Mouse (Mus musculus) cerebellum, adult 9-11 months (tissue): ENCODE data around the gene Cd209a.
A peak's percentile ranks its signal among the peaks of the same experiment; 100 is the strongest.
"Not testable (repeated sequence)": the region's sequence is repeated elsewhere in the genome, so short reads cannot be mapped to it uniquely, and the experiment has no call there.

Experiments
- DNase-seq: peaks from one replicate; pipeline ENCODE4 v3.0.0; 2022

The Cd209a gene

DNA sequence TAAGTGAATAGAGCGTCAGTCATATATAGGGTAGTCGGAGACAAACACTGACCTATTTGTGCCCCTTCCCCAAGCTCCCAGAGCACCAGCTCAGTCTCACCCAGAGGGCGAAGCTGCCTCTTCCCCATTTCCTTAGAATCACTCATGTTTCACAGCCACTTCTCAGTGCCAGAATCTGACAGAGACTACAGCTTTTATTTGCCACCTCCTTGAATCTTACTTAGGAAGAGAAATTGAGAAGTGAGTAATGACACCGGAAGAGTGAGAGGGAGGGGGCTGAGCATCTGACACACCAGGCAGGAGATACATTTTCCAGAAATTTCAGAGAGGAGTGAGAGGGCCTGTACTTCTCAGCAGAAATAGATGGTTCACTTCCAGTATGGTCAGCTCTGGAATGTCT is at the start of gene Cd209a:
Gene Cd209a, minus strand, starts transcription at position 224 of the 400 bp plus-strand sequence.
- DNase-seq, result no peak

DNA sequence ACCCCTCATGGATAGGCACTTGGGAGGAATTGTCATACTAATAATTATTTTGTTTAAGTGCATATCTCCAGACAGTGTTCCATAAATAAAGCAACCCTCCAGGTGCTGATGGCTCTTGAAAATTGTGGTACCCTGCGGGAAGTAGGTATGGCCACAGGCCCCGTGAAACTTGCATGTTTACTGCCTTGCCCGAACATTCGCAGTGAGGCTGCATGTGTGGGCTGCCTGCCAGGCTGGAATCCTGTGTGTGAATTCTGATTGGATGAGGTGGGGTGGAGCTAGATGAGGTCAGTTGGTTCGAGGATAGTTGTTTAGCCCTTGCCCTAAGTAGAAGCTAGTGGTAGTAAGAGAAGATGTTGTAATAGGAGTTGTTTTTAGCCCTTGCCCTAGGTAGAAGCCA is 19.9 kb upstream of the Cd209a start:
- DNase-seq, result not testable (repeated sequence)

DNA sequence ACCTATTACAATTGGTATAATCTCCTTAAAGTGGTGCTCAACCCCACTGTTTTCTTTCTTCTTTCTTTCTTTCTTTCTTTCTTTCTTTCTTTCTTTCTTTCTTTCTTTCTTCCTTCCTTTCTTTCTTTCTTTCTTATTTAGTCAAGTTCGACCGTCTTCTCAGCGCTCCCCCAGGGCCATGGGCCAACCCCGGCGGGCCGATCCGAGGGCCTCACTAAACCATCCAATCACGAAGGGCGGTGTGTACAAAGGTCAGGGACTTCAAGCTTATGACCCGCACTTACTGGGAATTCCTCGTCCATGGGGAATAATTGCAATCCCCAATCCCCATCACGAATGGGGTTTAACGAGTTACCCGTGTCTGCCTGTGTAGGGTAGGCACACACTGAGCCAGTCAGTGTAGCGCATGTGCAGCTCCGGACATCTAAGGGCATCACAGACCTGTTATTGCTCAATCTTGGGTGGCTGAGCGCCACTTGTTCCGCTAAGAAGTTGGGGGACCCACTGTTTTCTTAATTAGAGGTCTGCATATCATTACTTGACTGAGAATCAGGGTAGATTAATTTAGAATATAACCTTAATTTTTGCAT is 5.6 kb upstream of the Cd209a start:
- DNase-seq, result peak; percentile 3

DNA sequence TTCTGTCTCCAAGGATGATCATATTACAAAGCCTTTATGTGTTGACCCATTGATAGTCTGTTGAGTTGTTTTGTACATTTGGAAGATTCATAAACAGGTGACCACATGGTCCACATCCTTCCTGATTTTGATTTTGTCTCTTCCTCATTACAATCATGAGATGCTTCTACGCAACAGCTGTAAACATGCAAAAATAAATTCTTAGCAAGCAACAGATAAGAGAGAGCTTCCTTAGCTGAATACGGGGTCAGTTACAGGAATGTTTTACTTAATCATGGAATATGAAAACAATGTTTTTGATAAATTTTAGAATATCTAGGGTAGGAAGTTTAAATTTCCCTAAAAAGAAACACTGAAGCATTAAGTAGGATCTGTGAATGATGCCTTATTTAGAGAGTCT is 11.8 kb downstream of the Cd209a start:
- no peak for DNase-seq

DNA sequence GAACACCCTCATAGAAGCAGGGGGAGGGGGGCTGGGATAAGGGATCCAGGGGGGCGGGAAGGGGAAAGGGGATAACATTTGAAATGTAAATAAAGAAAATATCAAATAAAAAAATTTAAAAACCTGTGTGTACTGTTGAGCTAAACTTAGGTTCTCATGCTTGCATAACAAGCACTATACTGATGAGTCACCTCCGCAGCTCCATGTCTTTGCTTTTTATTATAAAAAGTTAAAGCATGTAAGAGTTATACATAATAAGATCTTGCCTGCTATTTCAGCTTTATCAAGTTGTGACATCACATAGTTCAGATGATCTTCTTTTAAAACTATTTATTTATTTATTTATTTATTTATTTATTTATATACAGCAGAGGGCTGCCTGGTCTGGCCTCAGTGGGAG is 13.2 kb downstream of the Cd209a start:
- no peak for DNase-seq

DNA sequence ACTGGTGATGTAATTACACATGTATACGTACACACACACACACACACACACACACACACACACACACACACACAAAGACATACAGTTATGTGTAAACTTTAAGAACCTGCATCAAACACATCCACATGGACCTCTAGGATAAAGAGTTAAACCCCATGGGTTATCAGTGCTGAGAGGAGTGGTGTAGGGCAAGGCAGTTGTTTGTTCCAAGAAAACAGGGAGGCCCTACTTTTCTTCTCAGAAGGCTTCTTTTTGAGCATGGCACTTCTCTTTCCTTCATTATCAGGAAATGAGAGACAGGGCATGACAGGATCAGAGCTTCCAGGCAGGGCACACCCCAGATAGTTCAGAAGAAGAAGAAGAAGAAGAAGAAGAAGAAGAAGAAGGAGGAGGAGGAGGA is 14.7 kb downstream of the Cd209a start:
- DNase-seq, result no peak

DNA sequence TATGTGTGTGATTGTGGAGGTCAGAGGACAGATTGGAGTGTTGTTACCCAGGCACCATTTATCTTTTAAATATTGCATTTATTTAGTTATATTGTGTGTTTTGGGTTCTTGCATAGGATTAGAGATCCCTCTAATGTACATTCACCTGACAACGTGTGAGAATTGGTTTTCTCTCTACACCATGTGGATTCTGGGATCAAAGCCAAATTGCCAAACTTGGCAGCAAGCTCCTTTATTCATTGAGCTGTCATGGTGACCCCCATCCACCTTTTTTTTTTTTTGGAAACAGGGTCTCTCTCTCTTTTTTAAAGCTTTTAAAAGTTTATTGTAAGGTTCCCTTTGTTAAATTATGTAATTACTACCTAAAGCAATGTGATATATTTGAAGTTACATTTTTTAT is 27.7 kb downstream of the Cd209a start:
- DNase-seq, result no peak

DNA sequence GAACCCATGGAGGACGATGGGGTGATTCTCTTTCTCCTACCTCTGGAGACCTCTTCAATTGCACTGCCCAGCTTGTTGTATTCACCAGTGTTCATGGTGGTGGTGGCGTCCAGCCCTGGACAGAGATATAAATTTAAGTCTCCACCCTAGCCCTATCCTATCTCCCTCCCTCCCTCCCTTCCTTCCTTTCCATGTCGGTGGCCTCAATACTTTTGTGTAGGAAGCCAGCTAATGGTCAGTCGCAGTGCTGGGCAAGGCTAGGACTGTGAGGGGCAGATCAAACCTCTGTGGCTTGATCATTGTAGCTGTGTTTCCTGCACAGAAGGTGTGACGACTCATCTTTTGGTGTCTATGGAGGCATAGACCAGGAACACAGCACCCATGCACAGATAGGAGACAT is 28.2 kb downstream of the Cd209a start, which contains the start of gene Clec4g:
Gene Clec4g, minus strand, starts transcription at position 101 of the 400 bp plus-strand sequence.
- DNase-seq, result no peak

DNA sequence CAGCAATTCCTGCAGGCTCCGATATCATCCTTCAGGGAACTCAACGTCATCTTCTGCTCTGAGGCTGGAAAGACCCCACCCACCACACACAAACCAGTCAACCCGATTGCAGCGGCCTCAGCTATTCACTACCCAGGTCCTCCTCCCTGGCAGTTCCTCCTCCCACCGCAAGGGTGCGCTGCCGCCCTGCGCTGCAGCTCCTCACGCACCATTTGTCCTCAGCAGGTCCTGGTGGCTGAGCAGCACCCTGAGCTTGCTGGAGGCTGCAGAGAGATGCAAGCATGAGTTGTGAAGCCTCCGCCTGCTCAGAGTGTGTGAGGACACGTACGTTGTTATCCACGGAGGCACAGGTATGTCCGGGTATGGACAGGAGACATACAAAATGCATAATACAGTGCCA is 30.2 kb downstream of the Cd209a start:
- peak; percentile 38 for DNase-seq

DNA sequence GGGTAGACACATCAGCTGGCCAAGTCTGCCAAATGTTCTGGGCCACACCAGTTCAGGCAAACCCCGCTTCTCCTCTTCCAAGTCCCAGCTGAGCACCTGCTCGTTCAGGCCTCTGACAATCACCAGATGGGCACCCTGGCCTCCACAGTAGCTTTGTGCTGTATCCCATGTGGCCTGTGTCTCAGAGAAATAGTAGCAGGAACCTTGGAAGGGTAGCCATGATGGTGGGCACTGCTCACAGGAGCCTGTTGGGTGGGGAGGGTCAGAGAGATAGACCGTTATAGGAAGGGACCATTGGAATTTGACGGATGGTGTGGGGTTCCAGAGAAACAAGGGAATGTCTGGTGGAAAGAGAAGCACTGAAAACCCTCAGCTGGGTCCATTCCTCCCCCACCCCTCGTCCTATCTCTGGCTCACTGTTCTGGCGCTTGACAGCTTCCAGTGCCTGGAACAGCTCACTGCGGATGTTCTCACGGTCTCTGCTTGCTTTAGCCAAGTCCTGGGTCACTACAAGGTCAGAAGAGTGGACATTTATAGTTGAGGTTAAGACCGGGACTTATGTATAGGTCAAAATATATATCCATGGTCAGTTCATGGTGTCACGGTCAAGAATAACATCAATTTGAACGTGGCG is 31.3 kb downstream of the Cd209a start:
- no peak for DNase-seq

DNA sequence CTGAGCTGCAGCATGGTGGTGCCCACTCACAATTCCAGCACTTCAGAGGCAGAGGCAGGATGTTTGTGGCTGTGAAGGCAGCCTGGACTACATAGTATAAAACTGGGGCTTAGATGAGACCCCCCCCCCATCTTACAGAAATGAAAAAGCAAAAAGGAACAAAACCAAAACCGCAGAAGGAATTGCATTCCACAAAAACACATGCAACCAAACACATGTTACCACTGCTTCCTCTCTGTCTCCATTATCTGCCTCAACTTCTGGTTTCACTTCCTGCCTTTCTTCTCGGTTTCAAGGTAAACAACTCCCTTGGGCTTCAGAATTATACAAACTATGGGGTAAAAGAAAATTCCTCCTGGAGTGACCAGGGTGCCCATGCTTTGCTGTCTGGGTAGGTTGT is 37.1 kb downstream of the Cd209a start:
- no peak for DNase-seq

DNA sequence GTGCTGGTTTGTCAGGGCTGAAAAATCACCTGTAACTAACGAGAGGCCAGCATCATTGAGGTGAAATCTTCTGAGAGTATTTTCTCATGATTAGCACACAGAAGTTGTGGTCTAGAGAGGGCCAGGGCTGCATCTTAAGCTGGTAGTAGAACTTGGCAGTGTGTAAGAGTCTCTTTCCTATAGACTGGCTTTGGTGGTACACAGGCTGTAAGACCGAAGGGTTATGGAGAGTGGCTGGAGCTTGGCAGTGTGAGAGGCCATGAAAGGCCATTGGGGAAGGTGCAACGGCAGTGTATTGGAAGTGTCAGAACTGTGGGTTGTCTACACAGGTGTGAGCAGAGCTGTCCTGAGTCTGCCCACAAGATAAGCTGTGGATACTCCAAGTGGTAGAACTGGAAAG is 38.5 kb downstream of the Cd209a start:
- no peak for DNase-seq

DNA sequence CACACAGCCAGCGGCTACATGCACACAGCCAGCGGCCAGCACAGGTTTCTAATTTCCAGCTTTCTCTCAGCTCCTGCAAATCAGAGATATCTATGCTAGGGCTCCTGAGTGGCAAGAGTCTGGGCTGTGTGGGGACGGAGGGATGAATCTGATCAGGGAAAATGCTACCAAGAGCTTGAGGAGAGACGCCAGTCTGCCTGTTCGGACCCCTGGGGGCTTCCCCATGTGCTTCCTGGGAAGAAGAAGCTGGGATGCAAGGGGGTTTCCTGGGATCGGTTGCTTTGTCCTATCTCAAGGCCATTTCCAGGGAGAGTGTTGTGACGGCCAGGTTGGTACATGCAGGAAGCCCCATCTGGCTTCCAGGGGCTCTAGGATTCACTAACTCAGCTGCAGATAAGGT is 41.2 kb downstream of the Cd209a start:
- no peak for DNase-seq

DNA sequence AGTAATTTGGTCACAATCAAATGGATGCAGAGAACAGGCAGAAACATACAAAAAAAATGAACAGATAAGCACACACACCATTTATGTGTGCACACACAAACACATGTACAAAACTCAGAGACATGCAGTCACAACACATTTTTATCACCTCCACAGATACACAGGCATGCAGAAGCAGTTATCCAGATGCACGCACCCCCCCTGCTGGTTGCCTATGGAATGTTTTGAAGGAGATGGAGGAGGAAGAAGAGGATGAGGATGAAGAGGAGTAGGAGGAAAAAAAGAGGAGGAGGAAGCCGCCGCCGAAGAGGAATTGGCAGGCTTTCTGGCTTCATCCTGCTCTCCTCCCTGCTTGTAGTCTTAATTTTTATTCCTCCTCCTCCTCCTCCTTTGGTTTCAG is 43.1 kb downstream of the Cd209a start:
- no peak for DNase-seq

DNA sequence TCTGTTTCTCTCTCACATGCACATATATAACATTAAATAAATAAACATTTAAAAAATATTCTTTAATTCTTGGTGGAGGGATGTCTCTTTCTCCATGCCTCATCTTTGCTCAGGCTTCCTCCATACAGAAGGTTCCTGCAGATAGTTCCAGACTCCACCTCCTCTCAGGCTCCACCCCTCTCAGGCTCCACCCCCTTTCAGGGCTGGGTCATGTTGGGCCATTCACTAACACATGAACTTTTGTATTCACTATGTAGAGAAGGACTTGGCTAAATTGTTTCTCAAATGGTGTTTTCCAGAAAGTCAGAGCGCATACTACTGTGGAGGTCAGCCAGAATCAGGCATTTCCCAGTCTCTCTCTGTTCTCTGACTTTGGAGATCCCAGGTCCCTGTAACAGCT is 47.3 kb downstream of the Cd209a start:
- no peak for DNase-seq

DNA sequence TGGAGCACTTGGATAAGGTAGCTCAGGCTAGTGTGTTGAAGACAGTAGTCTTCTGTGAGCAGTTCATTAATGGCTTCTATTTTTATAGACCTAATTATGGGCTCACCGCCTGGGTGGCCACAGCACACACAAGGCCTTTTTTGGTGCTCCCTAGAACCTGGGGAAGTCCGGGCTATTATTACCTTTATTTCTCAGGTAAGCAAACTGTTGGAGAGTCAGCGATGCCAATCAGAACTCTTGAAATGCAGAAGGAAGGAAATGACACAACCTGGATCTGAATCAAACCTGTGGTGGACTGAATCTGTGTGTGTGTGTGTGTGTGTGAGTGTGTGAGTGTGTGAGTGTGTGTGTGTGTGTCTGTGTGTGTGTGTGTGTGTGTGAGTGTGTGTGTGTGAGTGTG is 54.7 kb downstream of the Cd209a start, which contains the start of gene Fcer2a:
Gene Fcer2a, minus strand, starts transcription at position 55 of the 400 bp plus-strand sequence.
- no peak for DNase-seq
